Comparison of ENCODE assay signal across 8 mouse cellular contexts in genomic region chr10:66853258-66853657, GRCm38 (mm10).
DNase-seq lines count a peak whose midpoint lies in the region; ATAC-seq and TF ChIP-seq lines count a peak whose summit lies in the region.

No protein-coding gene starts in this region.

- no peaks in the 10 kb centered on the region for H3K36me3 ChIP-seq in intestine, postnatal 0 days (ENCODE audit: control insufficient read depth, insufficient read depth)
- H3K36me3 ChIP-seq in limb, embryonic 11.5 days (ENCODE audit: control insufficient read depth, insufficient read depth, low read length): no peaks in the 10 kb centered on the region
- H3K36me3 ChIP-seq in midbrain, embryonic 13.5 days: no peaks in the 10 kb centered on the region
- H3K36me3 ChIP-seq in small intestine, adult 2 months (ENCODE audit: control insufficient read depth, insufficient read depth, low read length): no peaks in the 10 kb centered on the region

- ATAC-seq in granulocyte monocyte progenitor cell, adult 5-6 weeks (replicated peaks; ENCODE audit: poor library complexity, severe bottlenecking): peak; percentile 54
- no peak for ATAC-seq in intestine, postnatal 0 days
- ATAC-seq in limb, embryonic 11.5 days (ENCODE audit: insufficient number of reproducible peaks, low FRiP score, low TSS enrichment, low read depth): no peak; the same call in 1 of the 2 replicates
- peak; percentile 66; the same call in 1 of the 2 replicates for ATAC-seq in midbrain, embryonic 13.5 days
- ATAC-seq in erythroblast, adult 5-6 weeks (replicated peaks; ENCODE audit: low FRiP score, poor library complexity, severe bottlenecking): no peak

- no peak overlapping the region for H3K27ac ChIP-seq in intestine, postnatal 0 days (ENCODE audit: low read depth, low read length)
- H3K27ac ChIP-seq in limb, embryonic 11.5 days (replicated peaks; ENCODE audit: low read depth, low read length): no peak overlapping the region
- no peak overlapping the region for H3K27ac ChIP-seq in midbrain, embryonic 13.5 days
- no peak overlapping the region for H3K27ac ChIP-seq in small intestine, adult 2 months (ENCODE audit: insufficient read depth, low read depth, low read length)

- H3K4me3 ChIP-seq in intestine, postnatal 0 days (ENCODE audit: low read depth, low read length): no peak overlapping the region
- H3K4me3 ChIP-seq in limb, embryonic 11.5 days (ENCODE audit: low read depth, low read length): no peak overlapping the region
- H3K4me3 ChIP-seq in midbrain, embryonic 13.5 days (replicated peaks): no peak overlapping the region
- no peak overlapping the region for H3K4me3 ChIP-seq in small intestine, adult 2 months (ENCODE audit: low read depth, low read length)

- peak; percentile 93 for DNase-seq in adrenal gland, postnatal 10 days
- DNase-seq in embryo, embryonic 11.5 days (ENCODE audit: low read depth, low spot score): peak; percentile 72
- DNase-seq in limb, embryonic 11.5 days (ENCODE audit: low spot score): peak; percentile 90

- TF ChIP-seq CTCF in intestine, postnatal 0 days (IDR thresholded peaks at IDR 0.05; ENCODE audit: low read depth): peak; percentile 93
- peak; percentile 54; the same call in 1 of the 2 replicates for TF ChIP-seq CTCF in small intestine, adult 2 months (IDR thresholded peaks at IDR 0.05; ENCODE audit: extremely low read depth, insufficient read length, insufficient replicate concordance, low read depth, low read length)

- no peak overlapping the region for H3K9ac ChIP-seq in intestine, postnatal 0 days (ENCODE audit: low read depth, low read length)
- H3K9ac ChIP-seq in limb, embryonic 11.5 days (ENCODE audit: low read length): no peak overlapping the region
- H3K9ac ChIP-seq in midbrain, embryonic 13.5 days (replicated peaks): no peak overlapping the region

- no peak for TF ChIP-seq POLR2A in small intestine, adult 2 months (IDR thresholded peaks at IDR 0.05; ENCODE audit: low read depth, low read length)

- H3K9me3 ChIP-seq in intestine, postnatal 0 days (ENCODE audit: control insufficient read depth): no peaks in the 10 kb centered on the region
- no peaks in the 10 kb centered on the region for H3K9me3 ChIP-seq in limb, embryonic 11.5 days (ENCODE audit: control insufficient read depth, low read length)
- H3K9me3 ChIP-seq in midbrain, embryonic 13.5 days: no peaks in the 10 kb centered on the region

- WGBS in intestine, postnatal 0 days: 9% methylated on average over 13 of the region's 13 CpGs
- 13% methylated on average over 13 of the region's 13 CpGs for WGBS in limb, embryonic 11.5 days
- 11% methylated on average over 13 of the region's 13 CpGs for WGBS in midbrain, embryonic 13.5 days
- 8% methylated on average over 13 of the region's 13 CpGs for WGBS in small intestine, adult 2 months

- peak overlapping the region; percentile 49 for H3K4me2 ChIP-seq in intestine, postnatal 0 days (replicated peaks; ENCODE audit: low read depth)
- H3K4me2 ChIP-seq in limb, embryonic 11.5 days (ENCODE audit: low read depth, severe bottlenecking): no peak overlapping the region
- H3K4me2 ChIP-seq in midbrain, embryonic 13.5 days (replicated peaks): peak overlapping the region; percentile 26

- H3K4me1 ChIP-seq in intestine, postnatal 0 days (replicated peaks; ENCODE audit: control insufficient read depth, insufficient read depth, low read length): 0 out of 2 replicates have a peak, but pooled peaks cover 3% of the 10 kb centered on the region
- H3K4me1 ChIP-seq in limb, embryonic 11.5 days (ENCODE audit: control insufficient read depth, insufficient read depth, low read length): no peaks in the 10 kb centered on the region
- H3K4me1 ChIP-seq in midbrain, embryonic 13.5 days (replicated peaks): peaks cover 3% of the 10 kb centered on the region; the same call in 1 of the 2 replicates
- H3K4me1 ChIP-seq in small intestine, adult 2 months (ENCODE audit: control insufficient read depth, insufficient read depth, insufficient read length, low read length): no peaks in the 10 kb centered on the region

- H3K27me3 ChIP-seq in intestine, postnatal 0 days (replicated peaks; ENCODE audit: control insufficient read depth, insufficient read depth, low read length): no peaks in the 10 kb centered on the region
- H3K27me3 ChIP-seq in limb, embryonic 11.5 days (ENCODE audit: control insufficient read depth, insufficient read depth, low read length): no peaks in the 10 kb centered on the region
- H3K27me3 ChIP-seq in midbrain, embryonic 13.5 days: no peaks in the 10 kb centered on the region
- no peaks in the 10 kb centered on the region for H3K27me3 ChIP-seq in small intestine, adult 2 months (ENCODE audit: control insufficient read depth, insufficient read depth, low read length)

Comparison
In these comparisons a context has a peak if more than half of its experiments do, and no peak if none do; other contexts are left out.
1. ATAC-seq: peak in granulocyte monocyte progenitor cell, adult 5-6 weeks (single experiment) and midbrain, embryonic 13.5 days (single experiment); none in intestine, postnatal 0 days (single experiment), limb, embryonic 11.5 days (single experiment) and erythroblast, adult 5-6 weeks (single experiment).
2. Peak in every context shown above with its lines, with median percentiles within 50 percentile points of each other: DNase-seq.